ENCODE assay signal across 11 mouse cellular contexts in genomic region chr1:171252415-171252814, GRCm38 (mm10). TPM values are rescaled to one million over a fixed set of nuclear protein-coding genes. Genes with fewer than 3 reads are reported as not detected.
DNase-seq lines count a peak whose midpoint lies in the region; ATAC-seq and TF ChIP-seq lines count a peak whose summit lies in the region.
"Had no signal": no experiment of that assay in that cellular context is flagged by ENCODE, and none has a peak within 500 bp of the region (broad histone marks: within the 10 kb centered on the region; RNA-seq: fewer than 3 reads in every experiment).

No protein-coding gene starts in this region.

- ATAC-seq in intestine, embryonic 15.5 days: no peak
- ATAC-seq in neural tube, embryonic 14.5 days (ENCODE audit: low read depth): no peak

- 58% methylated on average over 17 of the region's 17 CpGs for WGBS in intestine, embryonic 15.5 days
- 61% methylated on average over 17 of the region's 17 CpGs for WGBS in neural tube, embryonic 14.5 days

- no peak for TF ChIP-seq CTCF in left cerebral cortex, adult 2 months (IDR thresholded peaks at IDR 0.05)
- no peak for TF ChIP-seq CTCF in embryonic fibroblast, embryonic 13.5 days (IDR thresholded peaks at IDR 0.05; ENCODE audit: borderline replicate concordance, insufficient read depth, low read length)

- H3K4me1 ChIP-seq in embryonic fibroblast, embryonic 13.5 days (ENCODE audit: control insufficient read depth, insufficient read depth, low read length): peaks cover 3% of the 10 kb centered on the region
- H3K4me1 ChIP-seq in intestine, embryonic 15.5 days (replicated peaks): peaks cover 40% of the 10 kb centered on the region
- peaks cover 22% of the 10 kb centered on the region for H3K4me1 ChIP-seq in neural tube, embryonic 14.5 days (ENCODE audit: control insufficient read depth, insufficient read depth, low read length)

- H3K36me3 ChIP-seq in intestine, embryonic 15.5 days: 0 out of 2 replicates have a peak, but pooled peaks cover 3% of the 10 kb centered on the region
- no peaks in the 10 kb centered on the region for H3K36me3 ChIP-seq in neural tube, embryonic 14.5 days (ENCODE audit: control insufficient read depth, insufficient read depth, low read length)

- H3K9ac ChIP-seq in intestine, embryonic 15.5 days: peak overlapping the region; percentile 39
- H3K9ac ChIP-seq in neural tube, embryonic 14.5 days (replicated peaks; ENCODE audit: low read depth, low read length): no peak overlapping the region

- 0 out of 2 replicates have a peak, but pooled peaks cover 4% of the 10 kb centered on the region for H3K27me3 ChIP-seq in intestine, embryonic 15.5 days (replicated peaks)
- H3K27me3 ChIP-seq in neural tube, embryonic 14.5 days (ENCODE audit: control insufficient read depth, insufficient read depth, low read length): no peaks in the 10 kb centered on the region

- intact Hi-C loops in left cerebral cortex, adult 2 months (cut with DNase I): no loop called here

- H3K4me3 ChIP-seq in left cerebral cortex, adult 2 months: no peak overlapping the region; the same call in 1 of the 2 replicates
- peak overlapping the region; percentile 23 for H3K4me3 ChIP-seq in embryonic fibroblast, embryonic 13.5 days (ENCODE audit: insufficient read depth, low read length)
- H3K4me3 ChIP-seq in intestine, embryonic 15.5 days (replicated peaks): peak overlapping the region; percentile 35; the same call in 1 of the 2 replicates
- H3K4me3 ChIP-seq in neural tube, embryonic 14.5 days (ENCODE audit: low read depth, low read length): peak overlapping the region; percentile 9; the same call in 1 of the 2 replicates

- no peak for DNase-seq in left cerebral cortex, adult 2 months (ENCODE audit: extremely low spot score in 1 of 2, low spot score in 2 of 2)
- no peak for DNase-seq in left cerebral cortex, adult 11 months (ENCODE audit: low spot score)
- DNase-seq in urinary bladder, postnatal 36 days (ENCODE audit: low spot score in 2 of 2): no peak
- no peak for DNase-seq in frontal cortex, postnatal 36 days (ENCODE audit: low spot score in 2 of 2)
- no peak for DNase-seq in spleen, adult 12 weeks (ENCODE audit: low spot score)
- DNase-seq: cerebellum, adult 2 months had no signal

- no peak for TF ChIP-seq POLR2A in embryonic fibroblast, embryonic 13.5 days (IDR thresholded peaks at IDR 0.05; ENCODE audit: low read depth, low read length)

- peak overlapping the region; percentile 64 for H3K4me2 ChIP-seq in intestine, embryonic 15.5 days (replicated peaks)
- peak overlapping the region; percentile 38; the same call in 1 of the 2 replicates for H3K4me2 ChIP-seq in neural tube, embryonic 14.5 days (ENCODE audit: low read depth, low read length)

- H3K27ac ChIP-seq in left cerebral cortex, adult 2 months: peak overlapping the region; percentile 37
- peak overlapping the region; percentile 86 for H3K27ac ChIP-seq in embryonic fibroblast, embryonic 13.5 days (ENCODE audit: insufficient read depth, low read length)
- H3K27ac ChIP-seq in intestine, embryonic 15.5 days: peak overlapping the region; percentile 83
- H3K27ac ChIP-seq in neural tube, embryonic 14.5 days (ENCODE audit: low read depth, low read length): 0 out of 2 replicates have a peak overlapping the region, but pooled peaks have one; percentile 40

- no peaks in the 10 kb centered on the region for H3K9me3 ChIP-seq in intestine, embryonic 15.5 days
- no peaks in the 10 kb centered on the region for H3K9me3 ChIP-seq in neural tube, embryonic 14.5 days (ENCODE audit: control insufficient read depth, low read length)
- H3K9me3 ChIP-seq: megakaryocyte, embryonic 14.5 days had no signal

RNA-seq across cellular contexts. Expression of gene Ndufs2, which starts 1.2 kb away (rescaled TPM):
- total RNA-seq in left cerebral cortex, adult 2 months (2021): 100 to 1,000 TPM; 267 to 272 TPM
- 226 and 234 TPM in 2 replicates for polyA plus RNA-seq in embryonic fibroblast, embryonic 13.5 days (2011; ENCODE audit: insufficient read length, low read depth, missing spikeins)
- 304 and 326 TPM in 2 replicates for polyA plus RNA-seq in intestine, embryonic 15.5 days (2015; fragmentation: Nextera tagmentation; extraction: Ambion mirVana)
- polyA plus RNA-seq in neural tube, embryonic 14.5 days (2014; fragmentation: Nextera tagmentation; extraction: Ambion mirVana): 234 and 253 TPM in 2 replicates

RNA-seq across cellular contexts. Expression of gene Adamts4, which starts 2.2 kb away (rescaled TPM):
- total RNA-seq in left cerebral cortex, adult 2 months (2021): 1 to 10 TPM; 6.7 to 8.6 TPM
- polyA plus RNA-seq in embryonic fibroblast, embryonic 13.5 days (2011; ENCODE audit: insufficient read length, low read depth, missing spikeins): 24.3 and 25.8 TPM in 2 replicates
- 6.3 and 6.8 TPM in 2 replicates for polyA plus RNA-seq in intestine, embryonic 15.5 days (2015; fragmentation: Nextera tagmentation; extraction: Ambion mirVana)
- polyA plus RNA-seq in neural tube, embryonic 14.5 days (2014; fragmentation: Nextera tagmentation; extraction: Ambion mirVana): 1.3 and 2.6 TPM in 2 replicates

RNA-seq across cellular contexts. Expression of gene B4galt3, which starts 17.7 kb away (rescaled TPM):
- total RNA-seq in left cerebral cortex, adult 2 months (2021): 10 to 100 TPM; 57.0 to 69.2 TPM
- 53.2 and 55.1 TPM in 2 replicates for polyA plus RNA-seq in embryonic fibroblast, embryonic 13.5 days (2011; ENCODE audit: insufficient read length, low read depth, missing spikeins)
- 54.2 and 54.5 TPM in 2 replicates for polyA plus RNA-seq in intestine, embryonic 15.5 days (2015; fragmentation: Nextera tagmentation; extraction: Ambion mirVana)
- polyA plus RNA-seq in neural tube, embryonic 14.5 days (2014; fragmentation: Nextera tagmentation; extraction: Ambion mirVana): 96.5 and 98.1 TPM in 2 replicates

RNA-seq across cellular contexts. Expression of gene Fcer1g, which starts 18.2 kb away (rescaled TPM):
- 10 to 100 TPM; 12.6 to 14.4 TPM for total RNA-seq in left cerebral cortex, adult 2 months (2021)
- 1.6 and 7.1 TPM in 2 replicates for polyA plus RNA-seq in embryonic fibroblast, embryonic 13.5 days (2011; ENCODE audit: insufficient read length, low read depth, missing spikeins)
- 51.5 and 54.5 TPM in 2 replicates for polyA plus RNA-seq in intestine, embryonic 15.5 days (2015; fragmentation: Nextera tagmentation; extraction: Ambion mirVana)
- 10.2 and 33.2 TPM in 2 replicates for polyA plus RNA-seq in neural tube, embryonic 14.5 days (2014; fragmentation: Nextera tagmentation; extraction: Ambion mirVana)

RNA-seq across cellular contexts. Expression of gene Apoa2, which starts 27.6 kb away (rescaled TPM):
- total RNA-seq in left cerebral cortex, adult 2 months (2021): 1 to 10 TPM; 1.5 to 2.2 TPM
- polyA plus RNA-seq in embryonic fibroblast, embryonic 13.5 days (2011; ENCODE audit: insufficient read length, low read depth, missing spikeins): 1.2 and 1.3 TPM in 2 replicates
- polyA plus RNA-seq in intestine, embryonic 15.5 days (2015; fragmentation: Nextera tagmentation; extraction: Ambion mirVana): 84.7 and 123 TPM in 2 replicates
- polyA plus RNA-seq in neural tube, embryonic 14.5 days (2014; fragmentation: Nextera tagmentation; extraction: Ambion mirVana): 7.9 and 8.2 TPM in 2 replicates
- total RNA-seq: hematopoietic stem cell, adult 5-6 weeks had no signal
